Mouse (Mus musculus) stomach, postnatal 0 days (tissue): ENCODE measurements around the gene Fau. TPM values are rescaled to one million over a fixed set of nuclear protein-coding genes. Genes with fewer than 3 reads are reported as not detected.

Experiments
- ATAC-seq: fragments of 200-750 bp; cut with Nextera tagmentation; 2 replicates; pipeline ENCODE4 v1.8.0; 2017; ENCODE audit not compliant: low FRiP score, low TSS enrichment
- DNase-seq: peaks from one replicate; pipeline ENCODE4 v3.0.0-alpha.2; 2016; ENCODE audit warnings: low spot score
- H3K27ac ChIP-seq: fragments of 300-500 bp; sonication (generic); replicated peaks from 2 replicates; pipeline ENCODE4 v1.5.1; 2014; ENCODE audit warnings: mild to moderate bottlenecking, control low read depth
- H3K27me3 ChIP-seq: fragments of 300-500 bp; sonication (generic); 2 replicates; pipeline ENCODE4 v1.6.1; 2014; ENCODE audit warnings: low read length; ENCODE audit not compliant: control insufficient read depth, insufficient read depth
- H3K36me3 ChIP-seq: fragments of 300-500 bp; sonication (generic); 2 replicates; pipeline ENCODE4 v1.6.1; 2014; ENCODE audit warnings: low read length, mixed read lengths; ENCODE audit not compliant: control insufficient read depth, insufficient read depth
- H3K4me1 ChIP-seq: fragments of 300-500 bp; sonication (generic); replicated peaks from 2 replicates; pipeline ENCODE4 v1.6.1; 2014; ENCODE audit warnings: antibody characterized with exemption; ENCODE audit not compliant: control insufficient read depth, insufficient read depth
- H3K4me2 ChIP-seq: fragments of 300-500 bp; sonication (generic); replicated peaks from 2 replicates; pipeline ENCODE4 v1.6.1; 2014; ENCODE audit warnings: low read depth, mild to moderate bottlenecking, control low read depth, moderate library complexity
- H3K4me3 ChIP-seq: fragments of 300-500 bp; sonication (generic); 2 replicates; pipeline ENCODE4 v1.5.1; 2014; ENCODE audit warnings: low read depth, low read length, control low read depth
- H3K9ac ChIP-seq: fragments of 300-500 bp; sonication (generic); 2 replicates; pipeline ENCODE4 v1.6.1; 2014; ENCODE audit warnings: mild to moderate bottlenecking, low read length, control low read depth, mixed read lengths
- H3K9me3 ChIP-seq: fragments of 300-500 bp; sonication (generic); 2 replicates; pipeline ENCODE4 v1.6.1; 2016; ENCODE audit warnings: low read length; ENCODE audit not compliant: control insufficient read depth
- CTCF ChIP-seq: IDR thresholded peaks from 2 replicates; pipeline ENCODE4 v1.5.1; 2016; ENCODE audit warnings: antibody characterized with exemption, low read depth, mild to moderate bottlenecking, moderate library complexity
- EP300 ChIP-seq: optimal IDR thresholded peaks from 2 replicates; pipeline ENCODE3; 2016; ENCODE audit warnings: antibody characterized with exemption
- WGBS: fragments of 180-500 bp; shearing (Covaris S2); extraction: QIAGEN DNeasy Blood & Tissue Kit; methylation state at CpG from one replicate; pipeline ENCODE4 v1.1.7; 2014; 5-methylcytosine and 5-hydroxymethylcytosine counted together
- polyA plus RNA-seq: library from polyadenylated mRNA; unstranded; fragments of >200 nt; fragmentation: Nextera tagmentation; extraction: Ambion mirVana; gene quantifications from 2 replicates; pipeline ENCODE4 v1.2.1, GENCODE M21; 2015

Gene Fau
- polyA plus RNA-seq, 1 experiment from 2014 or later, result 857 TPM

DNA sequence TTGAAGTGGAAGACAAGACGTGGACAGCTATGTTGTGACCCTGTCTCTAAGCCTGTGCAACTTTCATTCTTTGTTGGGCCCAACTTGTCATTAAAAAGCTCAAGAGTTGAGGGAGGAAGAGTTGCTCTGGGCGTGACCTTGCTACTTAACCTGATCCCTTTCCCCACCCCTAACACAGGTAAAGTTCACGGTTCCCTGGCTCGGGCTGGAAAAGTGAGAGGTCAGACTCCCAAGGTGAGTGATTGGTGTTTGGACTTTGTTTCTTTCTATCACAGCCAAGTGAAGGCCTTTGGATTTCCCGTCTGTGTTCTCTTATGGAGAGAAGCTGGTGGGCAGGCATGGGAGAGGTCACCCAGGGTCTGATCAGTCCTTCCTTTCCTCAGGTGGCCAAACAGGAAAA, 1.3 kb downstream of the Fau start:
- H3K9me3 ChIP-seq, result no peaks in the 10 kb centered on the region
- peak overlapping the region; percentile 76; the same call in 1 of the 2 replicates for H3K4me3 ChIP-seq
- no peak overlapping the region for H3K27ac ChIP-seq
- ATAC-seq, result no peak
- peak overlapping the region; percentile 66 for H3K4me2 ChIP-seq
- no peaks in the 10 kb centered on the region for H3K27me3 ChIP-seq
- H3K36me3 ChIP-seq, result no peaks in the 10 kb centered on the region; the same call in none of the 2 replicates
- DNase-seq, result no peak
- no peak for TF ChIP-seq EP300
- no peak for TF ChIP-seq CTCF
- 63% methylated on average over 5 of the region's 5 CpGs for WGBS
- H3K4me1 ChIP-seq, result peaks cover 5% of the 10 kb centered on the region
- peak overlapping the region; percentile 89 for H3K9ac ChIP-seq

DNA sequence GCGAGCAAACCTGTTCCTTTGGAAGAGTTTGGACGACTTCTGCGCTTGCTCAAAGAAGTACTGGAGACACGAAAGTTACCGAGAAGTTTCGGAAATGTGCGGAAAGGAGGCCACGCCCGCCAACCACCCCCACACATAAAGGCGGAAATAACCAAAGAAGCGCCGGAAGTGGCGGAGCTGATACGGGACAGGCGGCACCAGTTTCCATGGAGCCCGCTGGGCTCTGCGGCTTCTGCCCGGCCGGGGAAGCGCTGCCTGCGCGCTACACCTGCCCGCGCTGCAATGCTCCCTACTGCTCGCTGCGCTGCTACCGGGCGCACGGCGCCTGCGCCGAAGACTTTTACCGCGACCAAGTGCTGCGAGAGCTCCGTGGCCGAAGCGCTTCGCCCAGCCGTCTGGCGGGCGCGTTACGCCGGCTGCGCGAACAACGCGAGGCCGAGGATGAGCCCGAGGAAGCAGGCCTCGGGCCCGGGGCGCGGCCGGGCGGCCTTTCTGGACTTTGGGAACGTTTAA, 3.4 kb downstream of the Fau start, which contains the start of gene Znhit2:
Gene Znhit2 (plus strand): TSS at position 172 of the 513 bp plus-strand sequence.
- peak; percentile 72 for ATAC-seq
- TF ChIP-seq EP300 (peak; percentile 53), CTCF (no peak; the same call in 1 of the 2 replicates)

DNA sequence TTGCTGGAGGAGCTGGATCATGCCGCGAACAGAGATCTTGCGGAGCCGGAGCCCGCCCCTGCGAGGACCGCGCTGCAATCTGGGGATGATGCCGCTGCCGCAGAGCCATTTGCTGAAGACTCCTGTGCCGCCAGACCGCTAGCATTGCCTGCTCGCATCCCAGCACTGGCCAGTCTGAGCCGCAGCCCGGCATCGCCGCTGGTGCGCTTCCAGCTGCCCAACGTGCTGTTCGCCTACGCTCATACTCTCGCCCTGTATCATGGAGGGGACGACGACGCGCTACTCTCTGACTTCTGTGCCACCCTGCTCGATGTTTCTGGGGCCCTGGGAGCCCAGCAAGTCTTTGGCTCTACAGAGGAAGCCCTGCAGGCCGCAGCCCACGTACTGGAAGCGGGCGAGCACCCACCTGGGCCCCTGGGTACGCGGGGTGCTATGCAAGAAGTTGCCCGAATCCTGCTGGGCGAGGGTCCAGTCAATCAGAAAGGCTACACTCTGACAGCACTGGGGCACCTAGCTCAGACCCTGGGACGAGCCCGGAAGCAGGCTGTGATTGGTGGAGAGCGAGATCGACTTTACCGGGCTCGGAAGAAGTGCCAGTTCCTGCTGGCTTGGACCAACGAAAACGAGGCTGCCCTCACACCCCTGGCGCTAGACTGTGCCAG, 4.1 kb downstream of the Fau start:
- TF ChIP-seq CTCF (no peak), EP300 (no peak)
- Histone ChIP-seq H3K9ac (peak overlapping the region; percentile 90), H3K4me2 (peak overlapping the region; percentile 96), H3K4me3 (peak overlapping the region; percentile 83), H3K4me1 (peaks cover 8% of the 10 kb centered on the region), H3K27ac (peak overlapping the region; percentile 96), H3K36me3 (no peaks in the 10 kb centered on the region), H3K27me3 (no peaks in the 10 kb centered on the region), H3K9me3 (no peaks in the 10 kb centered on the region)
- ATAC-seq (0 out of 2 replicates have a peak, but pooled peaks have one; percentile 6), DNase-seq (peak; percentile 73)
- WGBS, result under 1% methylated on average over 44 of the region's 44 CpGs

More for the DNA sequence above, 3.4 kb downstream of the Fau start, which contains the start of gene Znhit2:
- H3K4me2 ChIP-seq, result peak within 1 kb of the TSS; percentile 96
- peak; percentile 95 for DNase-seq
- H3K36me3 ChIP-seq, result no peaks in the 10 kb centered on the region
- peak within 1 kb of the TSS; percentile 96 for H3K27ac ChIP-seq
- H3K9ac ChIP-seq, result peak within 1 kb of the TSS; percentile 90
- peaks cover 5% of the 10 kb centered on the region for H3K4me1 ChIP-seq
- peak within 1 kb of the TSS; percentile 83 for H3K4me3 ChIP-seq
- WGBS, result under 1% methylated on average over 58 of the region's 58 CpGs
- no peaks in the 10 kb centered on the region for H3K9me3 ChIP-seq
- H3K27me3 ChIP-seq, result no peaks in the 10 kb centered on the region

DNA sequence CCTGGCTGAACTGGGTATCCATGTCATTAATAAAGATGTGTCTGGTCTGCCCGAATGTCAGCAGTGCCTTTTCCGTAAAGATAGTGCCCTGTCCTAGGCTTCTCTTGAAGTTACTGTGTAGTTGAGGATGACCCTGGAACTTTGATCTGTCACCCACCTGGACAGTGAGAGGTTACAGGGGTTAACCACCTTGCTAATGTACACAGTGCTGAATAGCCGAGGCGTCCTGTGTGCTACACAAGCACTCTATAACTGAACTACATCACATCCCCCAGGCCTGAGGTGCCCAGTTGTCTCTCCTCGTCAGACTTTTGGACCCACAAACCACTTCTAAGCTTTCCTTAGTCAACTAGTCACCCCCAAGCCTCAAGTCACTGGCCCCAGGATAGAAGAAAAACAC, 4.8 kb downstream of the Fau start:
- Histone ChIP-seq H3K27ac (peak overlapping the region; percentile 96), H3K9me3 (no peaks in the 10 kb centered on the region), H3K4me3 (peak overlapping the region; percentile 83), H3K27me3 (no peaks in the 10 kb centered on the region), H3K4me2 (peak overlapping the region; percentile 96), H3K4me1 (peaks cover 8% of the 10 kb centered on the region), H3K36me3 (no peaks in the 10 kb centered on the region), H3K9ac (peak overlapping the region; percentile 90)
- no peak for ATAC-seq
- DNase-seq, result no peak
- TF ChIP-seq CTCF (no peak), EP300 (no peak)
- WGBS, result 29% methylated on average over 5 of the region's 5 CpGs

DNA sequence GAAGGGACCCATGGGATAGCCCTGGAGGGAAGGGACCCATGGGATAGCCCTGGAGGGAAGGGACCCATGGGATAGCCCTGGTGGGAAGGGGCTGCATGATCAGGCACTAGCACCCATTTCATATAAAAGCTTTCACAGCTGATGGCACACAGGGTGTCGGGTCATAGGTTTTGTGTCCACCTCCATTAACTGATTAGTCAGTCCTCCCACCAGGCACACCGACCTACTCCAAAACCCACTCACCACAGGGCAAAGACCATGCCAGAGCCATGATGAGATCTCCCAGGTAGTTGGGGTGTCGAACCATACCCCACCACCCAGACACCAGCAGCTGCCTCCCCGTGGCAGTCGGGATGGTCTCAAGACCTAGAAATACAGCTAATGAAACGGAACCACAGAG, 5.4 kb downstream of the Fau start:
- WGBS, result 90% methylated on average over 6 of the region's 6 CpGs
- Histone ChIP-seq H3K9me3 (no peaks in the 10 kb centered on the region), H3K4me3 (no peak overlapping the region), H3K9ac (no peak overlapping the region), H3K4me1 (peaks cover 9% of the 10 kb centered on the region), H3K27ac (no peak overlapping the region), H3K36me3 (no peaks in the 10 kb centered on the region), H3K4me2 (no peak overlapping the region), H3K27me3 (no peaks in the 10 kb centered on the region)
- DNase-seq (no peak), ATAC-seq (no peak)
- TF ChIP-seq CTCF (no peak), EP300 (no peak)

DNA sequence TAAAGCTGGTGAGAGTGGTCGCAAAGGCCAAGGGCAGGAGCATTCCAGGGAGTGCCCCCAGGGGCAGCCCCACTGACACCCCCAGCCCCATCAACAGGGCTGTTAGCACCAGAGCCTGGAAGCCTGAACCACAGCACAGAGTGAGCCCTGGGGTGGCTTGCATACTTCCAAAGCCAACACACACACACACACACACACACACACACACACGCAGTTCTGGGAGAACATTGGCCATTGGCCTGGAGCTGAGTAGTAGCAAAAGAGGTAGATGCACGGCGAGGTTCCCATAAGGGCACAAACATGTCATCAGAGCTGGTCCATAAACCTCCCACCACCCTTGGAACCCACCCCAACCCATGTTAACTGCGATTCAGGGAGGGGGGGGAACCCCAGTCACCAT, 8.9 kb downstream of the Fau start:
- Histone ChIP-seq H3K4me1 (peaks cover 10% of the 10 kb centered on the region), H3K9ac (peak overlapping the region; percentile 50; the same call in 1 of the 2 replicates), H3K36me3 (peaks cover 5% of the 10 kb centered on the region), H3K9me3 (no peaks in the 10 kb centered on the region), H3K4me3 (peak overlapping the region; percentile 31), H3K27ac (no peak overlapping the region), H3K4me2 (peak overlapping the region; percentile 76), H3K27me3 (no peaks in the 10 kb centered on the region)
- TF ChIP-seq EP300, result no peak
- TF ChIP-seq CTCF, result no peak
- WGBS, result 25% methylated on average over 5 of the region's 5 CpGs
- ATAC-seq, result peak; percentile 3; the same call in 1 of the 2 replicates
- no peak for DNase-seq
